Mouse (Mus musculus) liver, postnatal 0 days (tissue): ENCODE results near the gene Ktn1.

Source experiments
- CTCF ChIP-seq: sonication (generic); IDR thresholded peaks from 2 replicates; pipeline ENCODE4 v1.5.1; 2016; ENCODE audit warnings: antibody characterized with exemption, low read depth
- EP300 ChIP-seq: IDR thresholded peaks from 2 replicates; pipeline ENCODE4 v1.6.1; 2016; ENCODE audit warnings: antibody characterized with exemption, low read depth, mild to moderate bottlenecking

DNA sequence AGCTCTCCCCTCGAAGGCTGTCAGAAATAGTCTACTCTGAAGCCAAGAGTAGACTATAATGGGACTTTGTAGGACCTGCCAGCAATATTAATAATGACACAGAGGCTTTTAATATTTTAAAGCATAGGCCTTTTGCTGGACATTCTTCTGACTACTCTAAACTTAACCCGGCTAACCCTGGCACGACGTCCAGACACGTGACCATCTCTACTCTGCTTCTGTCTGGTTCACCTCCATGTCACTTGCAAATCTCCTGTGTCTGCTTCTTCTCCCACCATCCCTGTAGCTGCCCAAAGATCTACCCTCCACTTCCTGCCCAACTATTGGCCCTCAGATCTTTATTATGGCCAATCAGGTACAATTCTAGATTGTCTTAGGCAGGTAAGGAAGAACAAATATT lies 20.9 kb upstream of the Ktn1 start:
- TF ChIP-seq CTCF (no peak), EP300 (no peak)
